Mouse (Mus musculus): ENCODE data around the gene Snx29.

DNA sequence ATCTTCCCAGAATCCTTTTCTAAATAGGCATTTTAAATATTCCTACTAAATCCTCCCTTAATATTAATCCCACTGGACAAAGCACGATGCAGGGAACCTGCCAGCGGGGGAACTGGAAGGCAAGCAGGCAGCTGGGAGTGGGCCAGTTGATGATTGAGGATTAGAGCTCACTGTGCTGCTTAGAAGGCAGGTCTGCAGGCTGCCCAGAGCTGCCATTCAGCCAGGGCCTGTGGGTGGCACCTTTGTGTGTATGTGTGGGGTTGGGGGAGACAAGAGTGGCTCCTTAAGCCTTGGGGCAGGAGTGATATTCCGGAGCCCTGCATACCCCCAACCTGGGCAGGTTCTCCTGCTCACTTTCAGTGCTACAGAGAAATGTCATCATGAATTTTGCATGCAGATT lies 174.0 kb downstream of the Snx29 start:
- no peak for TF ChIP-seq CTCF (IDR thresholded peaks at IDR 0.05)
- TF ChIP-seq EP300 (IDR thresholded peaks at IDR 0.05): no peak
